Mouse (Mus musculus): ENCODE measurements around the gene Pigm.

- TF ChIP-seq CTCF (IDR thresholded peaks at IDR 0.05; ENCODE audit: low read depth, low read length) (no peak), POLR2A (IDR thresholded peaks at IDR 0.05; ENCODE audit: borderline replicate concordance, low read depth, low read length) (no peak)
These were observed 35.0 kb upstream of the Pigm start for GRCm38 (mm10) chr1:172341386-172341785.
